Mouse (Mus musculus): ENCODE data around the gene Pcsk6. TPM values are rescaled to one million over a fixed set of nuclear protein-coding genes. Genes with fewer than 3 reads are reported as not detected.

The Pcsk6 gene
- polyA plus RNA-seq, 1 experiment, result 0.12 TPM

- Histone ChIP-seq H3K9me3 (ENCODE audit: control insufficient read depth, low read length) (no peaks in the 10 kb centered on the region), H3K36me3 (ENCODE audit: control insufficient read depth) (no peaks in the 10 kb centered on the region), H3K27me3 (ENCODE audit: control insufficient read depth) (no peaks in the 10 kb centered on the region), H3K4me3 (replicated peaks) (no peak overlapping the region), H3K4me1 (ENCODE audit: control insufficient read depth) (peaks cover 4% of the 10 kb centered on the region)
- TF ChIP-seq TAL1 (IDR thresholded peaks at IDR 0.05; ENCODE audit: low read length) (no peak), GATA1 (IDR thresholded peaks at IDR 0.05; ENCODE audit: low read length) (no peak)
These were observed 84.9 kb downstream of the Pcsk6 start for GRCm38 (mm10) chr7:65946397-65946796.

- TF ChIP-seq TAL1 (IDR thresholded peaks at IDR 0.05; ENCODE audit: low read length), result no peak
- TF ChIP-seq GATA1 (IDR thresholded peaks at IDR 0.05; ENCODE audit: low read length), result no peak
- H3K4me3 ChIP-seq (replicated peaks), result no peak overlapping the region
- H3K27me3 ChIP-seq (ENCODE audit: control insufficient read depth), result no peaks in the 10 kb centered on the region
- H3K4me1 ChIP-seq (ENCODE audit: control insufficient read depth), result peaks cover 4% of the 10 kb centered on the region
- H3K36me3 ChIP-seq (ENCODE audit: control insufficient read depth), result no peaks in the 10 kb centered on the region
- H3K9me3 ChIP-seq (ENCODE audit: control insufficient read depth, low read length), result no peaks in the 10 kb centered on the region
These were observed 87.4 kb downstream of the Pcsk6 start for GRCm38 (mm10) chr7:65948891-65949290.

GRCm38 (mm10) chr7:65954583-65954982, 93.0 kb downstream of the Pcsk6 start:
- Histone ChIP-seq H3K9me3 (ENCODE audit: control insufficient read depth, low read length) (no peaks in the 10 kb centered on the region), H3K4me3 (replicated peaks) (no peak overlapping the region), H3K36me3 (ENCODE audit: control insufficient read depth) (no peaks in the 10 kb centered on the region), H3K27me3 (ENCODE audit: control insufficient read depth) (no peaks in the 10 kb centered on the region), H3K4me1 (ENCODE audit: control insufficient read depth) (no peaks in the 10 kb centered on the region)
- TF ChIP-seq GATA1 (IDR thresholded peaks at IDR 0.05; ENCODE audit: low read length) (no peak), TAL1 (IDR thresholded peaks at IDR 0.05; ENCODE audit: low read length) (no peak)

GRCm38 (mm10) chr7:65955304-65956220, 94.0 kb downstream of the Pcsk6 start:
- Histone ChIP-seq H3K9me3 (ENCODE audit: control insufficient read depth, low read length) (no peaks in the 10 kb centered on the region), H3K4me1 (ENCODE audit: control insufficient read depth) (no peaks in the 10 kb centered on the region), H3K36me3 (ENCODE audit: control insufficient read depth) (no peaks in the 10 kb centered on the region), H3K4me3 (replicated peaks) (no peak overlapping the region), H3K27me3 (ENCODE audit: control insufficient read depth) (no peaks in the 10 kb centered on the region)
- TF ChIP-seq TAL1 (IDR thresholded peaks at IDR 0.05; ENCODE audit: low read length) (no peak), GATA1 (IDR thresholded peaks at IDR 0.05; ENCODE audit: low read length) (no peak)

- H3K4me1 ChIP-seq (ENCODE audit: control insufficient read depth), result no peaks in the 10 kb centered on the region
- H3K27me3 ChIP-seq (ENCODE audit: control insufficient read depth), result no peaks in the 10 kb centered on the region
- TF ChIP-seq TAL1 (IDR thresholded peaks at IDR 0.05; ENCODE audit: low read length) (no peak), GATA1 (IDR thresholded peaks at IDR 0.05; ENCODE audit: low read length) (no peak)
- H3K4me3 ChIP-seq (replicated peaks), result no peak overlapping the region
- H3K36me3 ChIP-seq (ENCODE audit: control insufficient read depth), result no peaks in the 10 kb centered on the region
- no peaks in the 10 kb centered on the region for H3K9me3 ChIP-seq (ENCODE audit: control insufficient read depth, low read length)
These were observed 95.7 kb downstream of the Pcsk6 start for GRCm38 (mm10) chr7:65957245-65957644.

- no peak for TF ChIP-seq GATA1 (IDR thresholded peaks at IDR 0.05; ENCODE audit: low read length)
- TF ChIP-seq TAL1 (IDR thresholded peaks at IDR 0.05; ENCODE audit: low read length), result no peak
- H3K36me3 ChIP-seq (ENCODE audit: control insufficient read depth), result no peaks in the 10 kb centered on the region
- H3K27me3 ChIP-seq (ENCODE audit: control insufficient read depth), result no peaks in the 10 kb centered on the region
- no peak overlapping the region for H3K4me3 ChIP-seq (replicated peaks)
- H3K4me1 ChIP-seq (ENCODE audit: control insufficient read depth), result no peaks in the 10 kb centered on the region
- no peaks in the 10 kb centered on the region for H3K9me3 ChIP-seq (ENCODE audit: control insufficient read depth, low read length)
These were observed 96.6 kb downstream of the Pcsk6 start for GRCm38 (mm10) chr7:65958105-65958504.

GRCm38 (mm10) chr7:65959221-65959924, 97.8 kb downstream of the Pcsk6 start:
- TF ChIP-seq GATA1 (IDR thresholded peaks at IDR 0.05; ENCODE audit: low read length) (no peak), TAL1 (IDR thresholded peaks at IDR 0.05; ENCODE audit: low read length) (no peak)
- Histone ChIP-seq H3K4me1 (ENCODE audit: control insufficient read depth) (no peaks in the 10 kb centered on the region), H3K36me3 (ENCODE audit: control insufficient read depth) (no peaks in the 10 kb centered on the region), H3K4me3 (replicated peaks) (no peak overlapping the region), H3K9me3 (ENCODE audit: control insufficient read depth, low read length) (peaks cover 3% of the 10 kb centered on the region), H3K27me3 (ENCODE audit: control insufficient read depth) (no peaks in the 10 kb centered on the region)

- H3K4me1 ChIP-seq (ENCODE audit: control insufficient read depth), result no peaks in the 10 kb centered on the region
- H3K27me3 ChIP-seq (ENCODE audit: control insufficient read depth), result no peaks in the 10 kb centered on the region
- no peak overlapping the region for H3K4me3 ChIP-seq (replicated peaks)
- H3K36me3 ChIP-seq (ENCODE audit: control insufficient read depth), result no peaks in the 10 kb centered on the region
- H3K9me3 ChIP-seq (ENCODE audit: control insufficient read depth, low read length), result peaks cover 3% of the 10 kb centered on the region
- TF ChIP-seq TAL1 (IDR thresholded peaks at IDR 0.05; ENCODE audit: low read length), result no peak
These were observed 101.1 kb downstream of the Pcsk6 start for GRCm38 (mm10) chr7:65962611-65963010.

GRCm38 (mm10) chr7:65964398-65964797, 102.9 kb downstream of the Pcsk6 start:
- Histone ChIP-seq H3K4me3 (replicated peaks) (no peak overlapping the region), H3K9me3 (ENCODE audit: control insufficient read depth, low read length) (peaks cover 3% of the 10 kb centered on the region), H3K4me1 (ENCODE audit: control insufficient read depth) (no peaks in the 10 kb centered on the region), H3K27me3 (ENCODE audit: control insufficient read depth) (no peaks in the 10 kb centered on the region), H3K36me3 (ENCODE audit: control insufficient read depth) (no peaks in the 10 kb centered on the region)
- TF ChIP-seq TAL1 (IDR thresholded peaks at IDR 0.05; ENCODE audit: low read length) (no peak), GATA1 (IDR thresholded peaks at IDR 0.05; ENCODE audit: low read length) (no peak)
